Mouse (Mus musculus) liver, adult 2 months (tissue): ENCODE measurements around the gene Ank.

Experiments
- CTCF ChIP-seq: fragments of 200-500 bp; IDR thresholded peaks from 2 replicates; pipeline ENCODE4 v1.5.1; 2011; ENCODE audit warnings: low read depth, low read length, control low read depth
- POLR2A ChIP-seq: fragments of 200-500 bp; IDR thresholded peaks from 2 replicates; pipeline ENCODE4 v1.6.1; 2011; ENCODE audit warnings: low read length, control low read depth; ENCODE audit not compliant: insufficient read depth; ENCODE audit errors: extremely low read depth

DNA sequence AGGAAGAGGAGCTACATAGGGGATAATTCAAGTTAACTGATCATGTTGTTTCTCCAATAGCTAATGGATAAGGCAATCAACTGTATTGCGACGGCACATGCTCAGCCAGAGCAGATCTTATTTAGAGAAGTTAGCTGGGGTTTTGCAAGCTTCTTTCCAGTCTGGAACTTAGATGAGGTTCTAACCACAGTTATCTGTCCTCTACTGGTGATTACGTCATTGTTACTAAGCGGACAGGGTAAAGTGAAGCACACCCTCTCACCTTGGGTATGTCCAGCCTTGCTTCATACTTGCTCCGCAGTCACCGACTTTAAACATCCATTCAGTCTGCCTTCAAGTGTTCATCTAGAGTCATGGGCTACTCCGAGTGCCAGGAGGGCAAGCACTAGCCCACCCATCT, 53.4 kb downstream of the Ank start:
- TF ChIP-seq CTCF = no peak
- TF ChIP-seq POLR2A = no peak
